Mouse (Mus musculus) fat pad, adult 2 months (tissue): ENCODE measurements around the gene Mrps12.

Source experiments
- DNase-seq: peaks from one replicate; pipeline ENCODE4 v3.0.0-alpha.2; 2011; ENCODE audit warnings: low read depth, low spot score; ENCODE audit errors: extremely low read depth

Gene Mrps12

GRCm38 (mm10) chr7:28761907-28762306, 20.3 kb upstream of the Mrps12 start:
- no peak for DNase-seq

- no peak for DNase-seq
Observed at GRCm38 (mm10) chr7:28758623-28759022, 17.0 kb upstream of the Mrps12 start.

DNA sequence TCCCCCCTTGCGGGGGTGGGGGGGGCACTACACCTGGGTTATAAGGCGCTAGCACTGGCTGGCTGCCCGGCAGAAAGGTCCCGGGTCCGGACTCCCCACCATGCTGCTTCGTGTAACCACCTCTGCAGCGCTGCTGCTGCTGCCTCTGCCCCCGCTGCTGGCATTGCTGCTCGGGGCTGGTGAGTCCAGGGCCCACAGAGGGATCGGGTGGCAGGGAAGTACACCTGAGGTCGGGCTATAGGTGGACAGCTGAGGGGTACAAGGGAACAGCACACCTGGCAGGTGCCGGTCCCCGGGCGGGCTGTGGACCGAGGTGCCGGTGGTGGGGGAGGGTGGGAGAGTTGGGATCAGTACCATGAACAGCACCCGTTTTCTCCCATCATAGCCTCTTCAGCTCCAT, 14.5 kb upstream of the Mrps12 start, which contains the start of gene Ccer2:
Gene Ccer2, plus strand, starts transcription at position 96 of the 400 bp plus-strand sequence.
- DNase-seq: no peak

DNA sequence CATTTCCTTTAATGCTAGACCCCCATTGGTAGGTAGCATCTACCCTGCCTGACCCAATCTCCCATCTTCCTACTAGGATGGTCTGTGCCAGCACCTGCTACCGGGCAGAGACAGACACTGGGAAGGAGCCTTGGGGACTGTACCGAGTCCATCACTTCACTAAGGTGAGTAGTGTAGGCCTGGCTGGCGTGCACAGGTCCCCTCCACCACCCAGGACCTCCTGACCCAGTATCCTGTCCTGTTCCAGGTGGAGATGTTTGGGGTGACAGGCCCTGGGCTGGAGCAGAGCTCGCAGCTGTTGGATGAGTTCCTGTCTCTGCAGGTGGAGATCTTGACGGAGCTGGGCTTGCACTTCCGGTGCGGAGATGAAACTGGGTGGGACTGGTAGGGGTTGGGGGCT, 8.3 kb upstream of the Mrps12 start:
- DNase-seq: no peak

DNA sequence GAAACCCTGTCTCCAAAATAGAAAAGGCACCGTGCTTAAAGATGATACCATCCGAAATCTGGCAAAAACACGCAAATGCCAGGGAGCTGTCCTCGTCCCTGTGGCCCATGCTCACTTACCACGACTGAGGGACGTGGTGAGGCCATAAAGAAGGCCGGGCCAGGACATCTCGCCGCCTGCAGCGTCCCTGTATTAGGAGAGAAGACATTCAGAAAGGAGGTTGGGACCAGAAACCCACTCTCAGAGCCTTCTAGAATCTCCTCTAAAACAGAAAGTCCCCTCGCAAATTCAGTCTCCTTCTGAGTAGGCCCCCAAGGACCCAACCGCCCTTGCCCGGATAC, 282 bp downstream of the Mrps12 start:
- DNase-seq: no peak

DNA sequence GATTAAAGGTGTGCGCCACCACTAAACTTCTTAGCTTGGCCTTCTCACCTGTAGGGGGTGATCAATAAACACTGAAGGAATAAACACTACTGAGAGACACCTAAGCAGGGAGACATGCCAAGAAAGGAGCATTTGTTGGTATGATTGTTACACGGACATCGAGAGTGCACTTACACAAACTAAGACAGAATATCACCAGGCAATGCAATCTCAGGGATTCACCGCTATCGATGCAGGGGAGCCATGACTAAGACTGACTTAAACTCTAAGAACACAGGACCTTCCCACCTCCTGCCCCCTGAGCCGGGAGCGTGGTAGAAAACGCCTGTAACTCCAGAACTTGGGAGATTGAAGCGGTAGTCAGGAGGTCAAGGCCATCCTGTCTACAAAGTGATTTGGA, 671 bp downstream of the Mrps12 start:
- no peak for DNase-seq

- no peak for DNase-seq
Observed at GRCm38 (mm10) chr7:28739829-28740228, 1.8 kb downstream of the Mrps12 start.

GRCm38 (mm10) chr7:28735701-28736100, 5.9 kb downstream of the Mrps12 start:
- DNase-seq: no peak

DNA sequence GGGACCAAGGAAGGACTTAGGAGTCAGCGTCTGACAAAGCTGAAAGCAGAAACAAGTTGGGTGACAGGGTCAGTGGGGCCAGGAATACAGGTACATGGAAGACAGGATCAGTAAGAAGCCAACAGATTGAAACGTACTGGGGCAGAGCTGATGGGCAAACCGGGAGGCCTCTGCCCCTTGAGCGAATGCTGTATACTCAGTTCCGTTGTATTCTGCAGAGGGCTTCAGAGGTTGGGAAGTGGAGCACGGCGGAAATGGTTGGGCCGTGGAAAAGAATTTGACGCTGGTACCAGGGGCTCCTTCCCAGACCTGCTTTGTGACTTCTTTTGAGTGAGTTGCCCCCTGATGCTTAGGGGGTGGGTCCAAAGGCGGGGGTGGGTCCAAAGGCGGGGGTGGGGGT, 8.4 kb downstream of the Mrps12 start:
- no peak for DNase-seq

- no peak for DNase-seq
Observed at GRCm38 (mm10) chr7:28732341-28733142, 9.1 kb downstream of the Mrps12 start.

GRCm38 (mm10) chr7:28727649-28728340, 13.8 kb downstream of the Mrps12 start:
- DNase-seq: no peak

GRCm38 (mm10) chr7:28726600-28726999, 15.0 kb downstream of the Mrps12 start:
- no peak for DNase-seq

DNA sequence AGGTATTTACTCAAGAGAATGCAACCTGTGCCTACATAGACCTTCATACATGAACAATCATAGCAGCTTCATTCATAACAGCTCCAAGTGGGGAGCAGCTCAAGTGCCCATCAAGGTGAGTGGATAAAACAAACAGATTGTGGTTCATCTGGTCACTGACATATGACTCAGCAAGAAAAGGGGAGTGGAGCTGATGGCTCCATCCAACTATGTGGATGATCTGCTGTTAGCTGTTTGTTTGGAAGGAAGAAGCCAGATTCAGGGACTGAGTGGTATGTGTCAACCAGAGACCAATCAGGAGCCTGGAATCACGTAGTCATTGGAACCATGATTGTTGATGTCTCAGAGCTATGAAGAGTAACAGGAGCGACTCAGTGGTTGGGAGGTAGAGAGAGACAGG, 17.0 kb downstream of the Mrps12 start:
- DNase-seq: no peak

- no peak for DNase-seq
Observed at GRCm38 (mm10) chr7:28722079-28722478, 19.5 kb downstream of the Mrps12 start.

GRCm38 (mm10) chr7:28720753-28721537, 20.7 kb downstream of the Mrps12 start:
- no peak for DNase-seq

GRCm38 (mm10) chr7:28719650-28720049, 22.0 kb downstream of the Mrps12 start:
- DNase-seq: no peak

- no peak for DNase-seq
Observed at GRCm38 (mm10) chr7:28719159-28719558, 22.5 kb downstream of the Mrps12 start.

DNA sequence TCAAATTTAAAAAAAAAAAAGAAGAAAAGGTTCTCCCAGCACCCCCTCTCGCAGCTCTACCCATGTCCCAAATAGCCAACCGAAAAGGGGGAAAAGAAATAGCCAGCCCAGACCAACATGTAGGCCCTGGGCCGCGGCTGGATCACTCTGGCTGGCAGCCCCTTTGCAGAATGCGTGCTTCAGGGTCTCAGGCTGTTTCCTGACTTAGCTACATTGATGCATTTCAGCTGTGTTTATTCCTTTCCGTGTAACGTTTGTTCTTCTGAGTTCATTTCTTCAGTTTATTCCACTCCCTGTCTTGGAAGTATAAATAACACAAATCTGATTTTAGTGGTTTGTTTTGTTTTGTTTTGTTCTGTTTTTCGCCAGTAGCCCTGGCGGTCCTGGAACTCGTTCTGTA, 23.9 kb downstream of the Mrps12 start:
- no peak for DNase-seq

DNA sequence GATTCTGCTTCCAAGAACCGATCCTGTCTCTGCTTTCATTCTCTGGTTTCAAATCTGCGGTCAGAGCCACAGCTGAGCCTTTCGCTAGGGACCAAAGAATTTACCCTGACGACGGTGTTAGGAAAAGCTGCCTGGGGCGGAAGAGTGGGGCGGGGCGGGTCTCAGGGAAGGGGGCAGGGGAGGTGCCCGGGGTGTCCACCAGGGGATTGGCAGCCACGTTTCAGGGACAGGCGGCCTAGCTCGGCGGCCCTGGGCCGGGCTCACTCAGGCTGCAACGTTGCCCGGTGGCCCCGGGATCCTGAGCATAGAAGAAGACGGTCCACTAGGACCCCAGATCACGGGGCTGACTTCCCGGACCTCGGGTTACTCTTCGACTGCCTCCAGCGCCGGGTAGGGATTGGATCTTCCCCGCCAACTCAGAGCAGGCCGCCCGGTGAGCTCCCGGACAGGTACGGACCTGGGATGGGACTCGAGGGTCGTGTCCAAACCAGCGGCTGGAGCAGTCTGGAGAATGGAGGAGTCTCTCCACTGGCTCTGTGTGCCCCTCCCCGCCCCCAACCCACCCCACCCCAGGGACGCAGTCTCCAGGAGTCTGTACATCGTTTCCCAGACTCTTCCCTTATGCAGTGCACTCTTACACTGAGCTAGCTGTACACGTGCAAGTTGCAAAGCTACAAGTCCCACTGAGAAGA, 24.9 kb downstream of the Mrps12 start, which contains the start of gene Fbxo17:
Gene Fbxo17, plus strand, starts transcription at position 215 of the 692 bp plus-strand sequence.
- DNase-seq: no peak

- DNase-seq: no peak
Observed at GRCm38 (mm10) chr7:28715598-28715997, 26.0 kb downstream of the Mrps12 start.

GRCm38 (mm10) chr7:28714667-28715066, 27.0 kb downstream of the Mrps12 start:
- no peak for DNase-seq
